Mouse (Mus musculus): Measurements from ENCODE around the gene Mbd6. TPM values are rescaled to one million over a fixed set of nuclear protein-coding genes. Genes with fewer than 3 reads are reported as not detected.

Mbd6 gene
- polyA plus RNA-seq, 3 experiments from 2014 or later = 4.0 to 11.8 (median 6.4) TPM

- ATAC-seq = no peak
Measured at GRCm38 (mm10) chr10:127287936-127288293, 903 bp downstream of the Mbd6 start.

- ATAC-seq = no peak
Measured at GRCm38 (mm10) chr10:127287271-127287935, 1.4 kb downstream of the Mbd6 start.

GRCm38 (mm10) chr10:127286730-127287129 lies 2.1 kb downstream of the Mbd6 start:
- no peak for ATAC-seq

- ATAC-seq = no peak
Measured at GRCm38 (mm10) chr10:127286194-127286593, 2.6 kb downstream of the Mbd6 start.

- no peak for ATAC-seq
Measured at GRCm38 (mm10) chr10:127285644-127286043, 3.2 kb downstream of the Mbd6 start.

- no peak for ATAC-seq
Measured at GRCm38 (mm10) chr10:127284724-127285500, 3.9 kb downstream of the Mbd6 start.

- ATAC-seq = no peak
Measured at GRCm38 (mm10) chr10:127284105-127284622, 4.7 kb downstream of the Mbd6 start.

GRCm38 (mm10) chr10:127282620-127283215 lies 6.1 kb downstream of the Mbd6 start:
- no peak for ATAC-seq

GRCm38 (mm10) chr10:127281316-127281715 lies 7.5 kb downstream of the Mbd6 start:
- no peak for ATAC-seq

- ATAC-seq = no peak
Measured at GRCm38 (mm10) chr10:127279730-127280129, 9.1 kb downstream of the Mbd6 start.

GRCm38 (mm10) chr10:127274261-127275022 lies 14.4 kb downstream of the Mbd6 start:
- no peak for ATAC-seq

- ATAC-seq = no peak
Measured at GRCm38 (mm10) chr10:127272371-127272770, 16.4 kb downstream of the Mbd6 start.

- no peak for ATAC-seq
Measured at GRCm38 (mm10) chr10:127269884-127270283, 18.9 kb downstream of the Mbd6 start.

- no peak for ATAC-seq
Measured at GRCm38 (mm10) chr10:127269036-127269435, 19.8 kb downstream of the Mbd6 start.

GRCm38 (mm10) chr10:127268401-127268800 lies 20.4 kb downstream of the Mbd6 start:
- no peak for ATAC-seq

- ATAC-seq = no peak
Measured at GRCm38 (mm10) chr10:127267318-127267717, 21.5 kb downstream of the Mbd6 start.

- peak; percentile 99 for ATAC-seq
Measured at GRCm38 (mm10) chr10:127266112-127267091, 22.4 kb downstream of the Mbd6 start, which contains the start of gene Dctn2. Gene Dctn2 (plus strand): TSS chr10:127266368.

GRCm38 (mm10) chr10:127265727-127266111 lies 23.1 kb downstream of the Mbd6 start:
- no peak for ATAC-seq

GRCm38 (mm10) chr10:127264971-127265370 lies 23.8 kb downstream of the Mbd6 start:
- no peak for ATAC-seq

GRCm38 (mm10) chr10:127264336-127264735 lies 24.5 kb downstream of the Mbd6 start:
- no peak for ATAC-seq

GRCm38 (mm10) chr10:127263631-127264030 lies 25.2 kb downstream of the Mbd6 start:
- ATAC-seq = no peak

Data from inflammation-experienced regulatory T-cells, adult 6 months (primary cell).